Mouse (Mus musculus): ENCODE results near the gene Snapc3. TPM values are rescaled to one million over a fixed set of nuclear protein-coding genes. Genes with fewer than 3 reads are reported as not detected.

Snapc3 gene
- polyA plus RNA-seq (2012; rRNA removed), result 13.5 and 18.0 TPM in 2 replicates

GRCm38 (mm10) chr4:83417160-83417819, at the start of gene Snapc3:
Snapc3 (plus strand) TSS chr4:83417724.

DNA sequence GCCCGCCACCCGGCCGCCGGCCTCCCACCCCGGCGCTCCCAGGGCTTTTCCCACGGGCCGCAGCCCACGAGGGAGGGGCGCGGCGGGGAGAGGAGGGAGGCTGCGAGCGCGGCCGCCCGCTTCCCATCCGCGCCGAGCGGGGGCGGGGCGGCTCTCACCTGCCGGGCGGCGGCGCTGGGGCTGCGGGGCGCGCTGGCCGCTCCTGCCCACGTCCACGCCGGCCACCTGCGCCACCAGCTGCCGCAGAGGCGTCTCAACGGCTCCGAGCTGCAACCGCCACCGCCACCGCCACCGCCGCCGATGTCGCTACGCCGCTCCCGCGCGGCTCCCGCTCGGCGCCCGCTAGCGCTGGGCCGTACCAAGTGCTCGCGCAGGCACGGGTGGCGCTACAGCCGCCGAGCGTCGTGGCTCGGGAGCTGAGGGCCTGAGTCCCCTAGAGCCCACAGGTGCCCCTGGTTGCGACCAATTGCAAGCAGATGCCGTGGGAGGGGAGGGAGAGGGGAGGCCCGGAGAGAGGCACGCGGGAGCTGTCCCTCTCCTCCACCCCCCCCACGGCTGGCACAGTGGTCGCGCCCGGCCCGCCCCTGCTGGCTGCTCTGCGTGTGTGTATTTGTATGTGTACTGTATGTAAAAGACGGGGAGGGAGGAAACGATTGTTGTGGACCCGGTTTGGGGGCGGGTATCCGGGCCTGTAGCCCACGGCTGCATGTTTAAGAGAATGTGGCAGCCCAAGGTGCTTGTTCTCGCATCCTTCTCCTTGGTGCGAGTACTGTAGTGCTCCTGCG, 68.8 kb downstream of the Snapc3 start, which contains the start of gene Psip1:
Gene Psip1, minus strand, starts transcription at position 343 of the 785 bp plus-strand sequence.

Other genes with a start within 250 kb of the Snapc3 start
- 5.5 and 5.9 TPM in 2 replicates for gene Ttc39b, start 93.5 kb upstream of the Snapc3 start, polyA plus RNA-seq (2012; rRNA removed)
- gene Psip1, start 68.7 kb downstream of the Snapc3 start, polyA plus RNA-seq (2012; rRNA removed), result 14.6 and 27.9 TPM in 2 replicates
- gene Ccdc171, start 107.8 kb downstream of the Snapc3 start, polyA plus RNA-seq (2012; rRNA removed), result 0.29 and 0.42 TPM in 2 replicates